Mouse (Mus musculus): ENCODE data around the gene Lamb3. TPM values are rescaled to one million over a fixed set of nuclear protein-coding genes. Genes with fewer than 3 reads are reported as not detected.

The Lamb3 gene
- total RNA-seq, 2 experiments from 2014 or later = 7.9 to 12.6 TPM

DNA sequence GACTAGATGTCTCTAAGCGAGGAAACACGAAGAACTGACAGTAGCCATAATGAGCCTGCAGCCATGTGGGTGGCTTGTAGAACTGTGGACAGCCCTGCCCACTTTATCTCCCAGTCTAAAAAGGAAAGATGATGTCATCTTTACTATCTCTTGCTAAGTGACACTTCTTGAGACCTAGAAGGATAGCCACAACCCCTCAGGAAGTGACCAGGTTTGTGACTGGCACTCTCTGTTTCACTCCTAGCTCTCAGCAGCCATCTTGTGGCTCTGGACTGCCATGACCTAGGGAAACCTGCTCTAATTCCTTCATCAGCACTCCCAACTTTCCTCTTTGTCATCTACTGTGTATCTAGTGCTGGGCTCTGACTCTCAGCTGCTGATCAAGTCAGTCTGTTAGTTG is 9.2 kb upstream of the Lamb3 start:
- DNase-seq = no peak
- intact Hi-C loops (cut with DNase I) = no loop called here

GRCm38 (mm10) chr1:193200640-193201382 is 6.7 kb upstream of the Lamb3 start:
- no peak for DNase-seq
- intact Hi-C loops (cut with DNase I) = no loop called here

DNA sequence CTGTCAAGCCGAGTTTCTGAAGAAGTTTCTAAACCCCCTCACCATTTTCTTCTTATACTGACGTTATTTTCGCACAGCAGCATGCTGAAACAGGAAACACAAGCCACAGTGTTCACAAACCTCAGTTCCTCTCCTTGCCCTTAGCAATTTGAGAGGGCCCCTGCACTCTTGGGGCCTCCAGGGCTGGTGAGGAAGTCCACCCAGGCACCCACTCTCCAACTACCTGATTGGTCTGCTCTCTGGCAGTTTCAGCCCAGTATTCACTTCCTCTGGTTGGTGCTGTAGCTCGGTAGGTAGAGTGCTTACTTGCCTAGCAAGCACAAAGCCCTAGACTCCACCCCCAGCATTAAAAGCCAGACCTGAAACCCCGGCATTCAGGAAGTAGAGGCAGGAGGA is 6.1 kb upstream of the Lamb3 start, which contains the start of gene Traf3ip3:
Traf3ip3 (minus strand) TSS at position 321 of the 396 bp plus-strand sequence.
- DNase-seq = no peak
- intact Hi-C loops (cut with DNase I) = no loop called here

- DNase-seq = no peak
- intact Hi-C loops (cut with DNase I) = no loop called here
Observed at GRCm38 (mm10) chr1:193203821-193204220, 3.7 kb upstream of the Lamb3 start.

- intact Hi-C loops (cut with DNase I) = loop anchor here (5.0 kb wide), 2 partner anchors 47 to 172 kb away; no protein-coding TSS in a partner anchor
- DNase-seq = no peak
Observed at GRCm38 (mm10) chr1:193205431-193205830, 2.1 kb upstream of the Lamb3 start.

DNA sequence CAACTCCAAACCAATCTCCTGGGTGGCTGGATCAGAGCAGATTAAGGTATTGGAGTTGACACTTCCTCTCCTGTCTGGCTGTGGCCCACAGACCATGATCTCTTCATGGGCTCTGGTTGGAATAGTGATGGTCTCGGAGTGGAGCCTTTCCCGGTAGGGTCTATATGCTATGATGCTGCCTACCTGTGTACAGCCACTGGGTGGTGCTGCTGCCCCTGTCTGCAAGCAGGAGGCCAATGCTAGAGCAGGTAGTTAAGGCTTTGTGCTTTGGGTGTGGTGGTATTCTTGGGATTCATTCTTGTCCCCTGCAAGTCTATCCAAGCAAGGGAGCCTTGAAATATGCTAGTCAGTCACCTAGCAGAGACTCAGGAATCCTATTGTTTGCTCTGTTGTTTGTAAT is 679 bp downstream of the Lamb3 start:
- DNase-seq = peak; percentile 57 to 67
- intact Hi-C loops (cut with DNase I) = loop anchor here (2.0 to 5.0 kb wide), 3 partner anchors 44 to 169 kb away; no protein-coding TSS in a partner anchor

DNA sequence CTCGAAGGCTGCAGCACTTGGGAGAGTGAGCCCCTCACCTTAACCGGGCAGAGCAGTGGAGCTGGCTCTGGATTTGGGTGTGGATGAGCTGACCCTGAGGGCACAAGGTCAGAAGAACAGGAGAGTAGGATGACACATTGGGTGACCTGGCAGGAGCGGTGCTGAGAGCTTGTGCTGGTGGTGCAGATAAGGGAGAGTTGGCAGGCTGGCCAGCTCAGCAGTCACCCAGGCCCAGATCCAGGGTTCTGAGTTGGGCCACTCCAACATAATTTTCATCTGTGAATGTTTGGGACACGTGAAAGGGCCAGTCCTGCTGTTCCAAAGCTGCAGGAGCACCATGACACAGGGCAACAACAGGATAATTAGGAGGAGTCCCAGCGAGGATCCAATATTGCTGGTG is 3.9 kb downstream of the Lamb3 start:
- DNase-seq = peak in 1 of 2 experiments; percentile 22
- intact Hi-C loops (cut with DNase I) = no loop called here

DNA sequence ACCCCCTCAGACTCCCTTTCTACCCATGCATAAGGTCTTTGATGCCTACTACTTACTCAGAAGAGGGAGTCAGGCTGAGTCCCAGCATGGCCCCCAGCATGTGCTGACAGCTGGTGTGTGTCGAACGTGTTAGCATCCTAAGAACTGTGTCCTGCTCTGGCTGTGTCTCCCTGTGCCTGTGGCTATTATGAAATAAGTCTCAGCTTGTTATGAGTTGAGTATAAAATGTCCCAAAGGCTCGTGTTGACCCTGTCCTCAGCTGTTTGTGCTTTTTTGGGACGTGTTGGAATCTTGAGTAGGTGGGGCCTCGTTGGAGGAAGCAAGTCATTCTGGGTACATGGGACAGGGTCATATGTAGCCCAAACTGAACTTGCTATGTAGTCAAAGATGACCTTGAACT is 6.6 kb downstream of the Lamb3 start:
- no peak for DNase-seq
- intact Hi-C loops (cut with DNase I) = no loop called here

GRCm38 (mm10) chr1:193216000-193216399 is 8.5 kb downstream of the Lamb3 start:
- intact Hi-C loops (cut with DNase I) = no loop called here
- DNase-seq = no peak

- no peak for DNase-seq
- intact Hi-C loops (cut with DNase I) = no loop called here
Observed at GRCm38 (mm10) chr1:193220408-193220807, 12.9 kb downstream of the Lamb3 start.

DNA sequence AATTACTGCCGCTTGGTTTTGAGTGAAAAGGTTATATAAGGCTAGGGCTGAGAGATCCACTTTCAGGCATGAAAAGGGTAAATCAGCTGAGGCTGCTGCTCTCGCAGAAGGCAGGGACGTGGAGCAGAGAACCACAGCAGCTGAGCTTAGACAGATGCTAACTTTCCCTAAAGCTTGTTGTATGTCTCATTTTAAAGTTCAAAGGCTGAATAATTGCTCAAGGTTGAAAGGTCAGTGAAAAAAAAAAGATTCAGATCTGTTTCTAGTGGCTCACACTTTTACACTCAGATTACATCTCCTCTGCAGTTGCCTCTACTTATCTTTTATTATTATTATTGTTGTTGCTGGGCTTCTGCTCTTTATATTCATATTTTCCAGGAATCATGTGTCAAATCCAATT is 18.0 kb downstream of the Lamb3 start:
- DNase-seq = no peak
- intact Hi-C loops (cut with DNase I) = no loop called here

- intact Hi-C loops (cut with DNase I) = no loop called here
- no peak for DNase-seq
Observed at GRCm38 (mm10) chr1:193226114-193226513, 18.6 kb downstream of the Lamb3 start.

DNA sequence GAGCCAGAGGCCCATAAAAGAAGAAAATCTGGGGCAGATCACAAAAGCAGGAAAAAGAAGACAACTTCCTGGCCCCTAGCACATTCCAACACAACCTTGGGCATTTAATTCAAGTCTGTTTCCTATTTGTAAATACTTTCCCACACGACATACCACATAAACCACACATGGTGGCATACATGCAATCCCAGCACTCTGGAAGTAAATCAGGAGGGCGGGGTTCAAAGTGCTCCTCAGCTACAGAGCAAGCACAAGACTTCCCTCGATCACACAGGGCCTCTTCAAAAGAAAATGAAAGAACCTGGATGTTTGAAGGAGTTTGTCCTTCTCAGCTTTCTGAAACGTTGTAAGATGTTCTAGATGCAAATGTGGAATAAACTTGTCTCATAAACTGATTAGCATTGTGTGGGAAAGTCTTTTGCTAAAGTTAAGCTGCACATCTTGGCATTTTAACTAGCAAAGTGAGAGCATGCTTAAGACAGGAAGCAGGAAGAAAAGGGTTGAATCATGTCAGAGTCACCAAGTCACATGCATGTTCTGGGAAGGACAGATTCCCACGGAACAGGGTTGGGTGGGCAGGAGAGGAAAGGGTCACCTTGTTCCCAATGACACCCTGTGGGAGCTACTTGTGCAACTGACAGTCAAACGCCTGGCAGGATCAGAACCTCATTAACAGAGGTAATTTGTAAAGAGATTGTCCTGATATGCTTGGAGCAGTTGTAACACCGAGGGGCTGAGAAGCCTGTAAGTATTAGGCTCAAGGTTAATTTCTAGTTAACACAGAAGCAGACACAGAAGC is 19.4 kb downstream of the Lamb3 start:
- intact Hi-C loops (cut with DNase I) = no loop called here
- no peak for DNase-seq

DNA sequence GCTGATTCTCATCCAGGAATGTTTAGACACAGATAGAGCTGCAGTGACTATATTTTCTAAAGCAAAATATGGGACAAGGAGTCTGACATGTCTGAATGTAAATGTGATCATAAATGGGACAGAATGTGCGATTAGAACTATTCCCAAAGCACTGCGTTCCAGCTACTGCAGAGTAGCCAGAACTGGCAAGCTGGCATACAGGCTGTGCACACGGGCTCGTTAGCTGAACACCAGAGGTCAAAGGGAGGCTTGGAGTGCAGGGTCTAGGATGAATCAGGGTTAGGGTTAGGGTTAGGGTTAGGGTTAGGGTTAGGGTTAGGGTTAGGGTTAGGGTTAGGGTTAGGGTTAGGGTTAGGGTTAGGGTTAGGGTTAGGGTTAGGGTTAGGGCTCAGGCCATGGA is 20.0 kb downstream of the Lamb3 start:
- DNase-seq = no peak
- intact Hi-C loops (cut with DNase I) = no loop called here

GRCm38 (mm10) chr1:193229570-193229969 is 22.1 kb downstream of the Lamb3 start:
- no peak for DNase-seq
- intact Hi-C loops (cut with DNase I) = no loop called here

DNA sequence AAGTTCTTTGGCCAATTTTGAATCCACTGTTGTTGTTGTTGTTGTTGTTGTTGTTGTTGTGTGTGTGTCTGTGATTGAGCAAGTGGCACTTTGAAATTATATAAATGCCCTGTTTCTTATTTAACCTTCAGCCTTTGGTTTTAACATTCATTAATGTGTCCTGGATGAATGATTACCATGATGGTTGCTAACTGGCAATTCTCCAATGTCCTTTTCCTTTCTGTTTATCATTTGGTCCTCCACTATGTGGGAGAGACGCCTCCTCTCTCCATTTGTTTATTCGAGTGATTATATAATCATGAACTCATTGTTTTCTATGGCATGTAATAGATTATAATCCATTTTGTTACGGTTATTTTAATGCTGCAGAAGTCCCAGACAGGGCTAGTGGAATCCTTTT is 23.0 kb downstream of the Lamb3 start:
- DNase-seq = no peak
- intact Hi-C loops (cut with DNase I) = no loop called here

DNA sequence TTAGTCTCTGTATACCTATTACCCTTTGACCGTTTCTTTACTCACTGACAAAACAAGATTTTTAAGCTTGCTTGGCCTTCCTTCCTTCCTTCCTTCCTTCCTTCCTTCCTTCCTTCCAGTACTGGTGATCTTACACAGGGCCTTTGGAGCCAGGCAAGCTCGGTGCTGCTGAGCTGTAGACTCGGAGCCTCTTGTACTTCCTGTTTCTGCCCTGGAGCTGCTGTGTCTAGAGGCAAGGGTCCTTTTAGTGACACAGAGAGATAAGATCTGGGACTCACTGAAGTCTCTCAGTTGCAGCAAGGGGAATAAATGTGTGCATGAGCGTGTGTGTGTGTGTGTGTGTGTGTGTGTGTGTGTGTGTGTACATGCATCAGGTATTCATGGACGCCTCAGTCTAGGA is 23.4 kb downstream of the Lamb3 start:
- intact Hi-C loops (cut with DNase I) = no loop called here

DNA sequence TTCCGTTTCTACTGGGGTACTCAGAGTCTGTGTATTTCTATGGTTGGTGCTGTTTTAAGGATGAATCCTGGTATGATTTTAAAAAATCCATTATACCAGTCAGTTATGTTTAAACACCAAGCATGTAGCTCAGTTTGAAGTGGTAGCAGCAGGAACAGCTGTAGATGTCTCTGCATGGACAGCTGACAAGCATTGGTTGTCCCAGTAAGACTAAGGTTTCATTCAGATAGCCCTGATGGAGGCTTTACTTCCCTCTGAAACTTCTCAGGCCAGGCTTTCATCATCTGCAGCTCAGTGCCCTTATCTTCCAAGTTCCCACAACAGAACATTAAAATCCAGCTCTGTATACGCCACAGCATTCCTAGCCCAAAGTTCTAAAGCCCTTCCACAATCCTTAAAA is 25.2 kb downstream of the Lamb3 start:
- intact Hi-C loops (cut with DNase I) = no loop called here
- no peak for DNase-seq

More for the DNA sequence above, 23.4 kb downstream of the Lamb3 start:
- DNase-seq = no peak

- intact Hi-C loops (cut with DNase I) = no loop called here
- no peak for DNase-seq
Observed at GRCm38 (mm10) chr1:193234130-193234645, 26.7 kb downstream of the Lamb3 start.

DNA sequence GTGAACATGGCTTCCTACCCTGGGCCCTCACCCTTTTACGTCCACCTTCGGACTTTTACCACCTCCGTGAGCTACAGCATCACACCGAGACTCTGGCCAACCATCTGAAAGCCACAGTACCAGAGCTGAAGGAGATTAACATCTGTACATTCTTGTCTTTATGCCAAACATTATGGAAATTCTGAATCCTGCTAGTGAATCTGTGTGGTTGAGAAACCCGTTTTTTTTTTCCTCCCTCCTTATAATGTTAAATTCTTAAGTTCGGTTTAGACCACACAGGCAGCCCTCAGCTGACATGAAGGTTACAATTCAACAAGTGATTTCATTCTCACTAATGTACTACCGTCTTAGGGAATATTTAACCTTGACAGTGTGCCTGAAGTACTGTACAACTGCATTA is 27.4 kb downstream of the Lamb3 start:
- DNase-seq = no peak
- intact Hi-C loops (cut with DNase I) = no loop called here

DNA sequence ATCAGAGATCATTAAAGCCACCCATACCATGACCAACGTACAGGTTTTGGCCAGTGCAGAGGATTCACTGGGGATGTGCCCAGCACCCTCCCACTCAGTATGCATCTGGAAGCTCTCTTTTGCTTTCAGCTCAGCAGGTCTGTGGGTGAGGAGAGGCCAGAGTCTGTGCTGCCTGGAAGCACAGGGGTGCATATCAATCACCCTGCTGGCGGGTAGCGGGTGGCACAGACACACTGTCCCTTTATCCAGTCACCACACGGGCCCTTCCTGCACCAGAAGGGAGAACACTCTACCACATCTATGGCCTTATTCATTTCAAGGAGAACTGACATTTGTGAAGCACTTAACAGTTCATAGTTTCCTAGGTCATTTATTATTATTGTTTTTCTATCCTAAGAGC is 30.9 kb downstream of the Lamb3 start:
- no peak for DNase-seq
- intact Hi-C loops (cut with DNase I) = no loop called here

- DNase-seq = no peak
- intact Hi-C loops (cut with DNase I) = no loop called here
Observed at GRCm38 (mm10) chr1:193241436-193241835, 33.9 kb downstream of the Lamb3 start.

All from heart, postnatal 14 days (tissue).